Mouse (Mus musculus): ENCODE data around the gene Tsc2. TPM values are rescaled to one million over a fixed set of nuclear protein-coding genes. Genes with fewer than 3 reads are reported as not detected.

Tsc2 gene
- polyA plus RNA-seq, 1 experiment from 2014 or later, result 65.8 TPM

DNA sequence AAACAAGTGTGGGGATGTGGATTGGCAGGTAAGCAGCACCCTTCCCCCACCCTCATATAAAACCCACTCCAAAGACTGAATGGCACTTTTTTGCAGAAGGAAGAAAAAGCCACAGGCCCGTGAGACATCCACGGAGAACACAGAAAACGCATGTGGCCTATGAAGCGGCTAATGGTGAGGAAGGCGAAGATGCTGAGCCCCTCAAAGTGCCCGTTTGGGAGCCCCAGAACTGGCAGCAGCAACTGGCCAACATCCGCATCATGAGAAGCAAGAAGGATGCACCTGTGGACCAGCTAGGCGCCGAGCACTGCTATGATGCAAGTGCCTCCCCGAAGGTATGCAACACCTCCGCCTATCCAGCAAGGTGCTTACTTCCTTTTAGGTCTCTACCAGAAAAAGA, 1.4 kb upstream of the Tsc2 start:
- ATAC-seq, result no peak
- no peak overlapping the region for H3K4me2 ChIP-seq (ENCODE audit: low read length)
- H3K9ac ChIP-seq (ENCODE audit: low read depth, low read length), result no peak overlapping the region
- H3K27me3 ChIP-seq (replicated peaks; ENCODE audit: control insufficient read depth, insufficient read depth, low read length), result no peaks in the 10 kb centered on the region
- H3K4me1 ChIP-seq (ENCODE audit: control insufficient read depth, insufficient read depth, low read depth, low read length), result peaks cover 11% of the 10 kb centered on the region
- H3K27ac ChIP-seq (ENCODE audit: low read depth, low read length), result no peak overlapping the region
- H3K36me3 ChIP-seq (ENCODE audit: control insufficient read depth, insufficient read depth, low read length), result peaks cover 6% of the 10 kb centered on the region
- no peaks in the 10 kb centered on the region for H3K9me3 ChIP-seq (ENCODE audit: control insufficient read depth, low read length)
- 93% methylated on average over 11 of the region's 11 CpGs for WGBS
- no peak overlapping the region for H3K4me3 ChIP-seq (ENCODE audit: low read length)

GRCm38 (mm10) chr17:24632813-24633449, 501 bp upstream of the Tsc2 start:
- Histone ChIP-seq H3K4me1 (ENCODE audit: control insufficient read depth, insufficient read depth, low read depth, low read length) (peaks cover 11% of the 10 kb centered on the region), H3K9me3 (ENCODE audit: control insufficient read depth, low read length) (no peaks in the 10 kb centered on the region), H3K4me3 (ENCODE audit: low read length) (peak overlapping the region; percentile 73), H3K9ac (ENCODE audit: low read depth, low read length) (peak overlapping the region; percentile 81), H3K27ac (ENCODE audit: low read depth, low read length) (peak overlapping the region; percentile 69), H3K27me3 (replicated peaks; ENCODE audit: control insufficient read depth, insufficient read depth, low read length) (no peaks in the 10 kb centered on the region), H3K36me3 (ENCODE audit: control insufficient read depth, insufficient read depth, low read length) (peaks cover 12% of the 10 kb centered on the region; the same call in 1 of the 2 replicates), H3K4me2 (ENCODE audit: low read length) (peak overlapping the region; percentile 78)
- ATAC-seq, result peak; percentile 44
- WGBS, result 13% methylated on average over 22 of the region's 22 CpGs

DNA sequence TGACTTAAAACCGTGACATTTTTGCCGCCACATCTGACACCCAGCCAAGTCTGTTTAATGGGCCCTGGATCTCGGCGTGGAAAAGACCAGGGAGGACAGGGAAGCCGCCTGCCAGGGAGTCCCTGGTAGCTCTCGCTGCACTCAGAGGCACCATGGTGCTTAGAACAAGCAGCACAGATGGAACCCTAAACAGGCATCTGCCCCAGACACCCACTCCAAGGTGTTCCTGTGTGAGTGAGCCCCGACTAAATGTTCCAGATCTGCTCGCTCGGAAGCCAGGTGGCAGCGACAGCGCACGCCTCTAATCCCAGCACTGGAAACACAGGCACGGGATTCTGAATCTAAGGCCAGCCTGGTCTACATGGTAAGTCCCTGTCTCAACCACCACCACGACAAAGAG, 2.4 kb downstream of the Tsc2 start:
- no peak overlapping the region for H3K4me2 ChIP-seq (ENCODE audit: low read length)
- no peak overlapping the region for H3K9ac ChIP-seq (ENCODE audit: low read depth, low read length)
- ATAC-seq, result no peak
- H3K9me3 ChIP-seq (ENCODE audit: control insufficient read depth, low read length), result no peaks in the 10 kb centered on the region
- H3K27me3 ChIP-seq (replicated peaks; ENCODE audit: control insufficient read depth, insufficient read depth, low read length), result no peaks in the 10 kb centered on the region
- no peak overlapping the region for H3K27ac ChIP-seq (ENCODE audit: low read depth, low read length)
- peaks cover 11% of the 10 kb centered on the region for H3K4me1 ChIP-seq (ENCODE audit: control insufficient read depth, insufficient read depth, low read depth, low read length)
- peaks cover 19% of the 10 kb centered on the region for H3K36me3 ChIP-seq (ENCODE audit: control insufficient read depth, insufficient read depth, low read length)
- no peak overlapping the region for H3K4me3 ChIP-seq (ENCODE audit: low read length)
- WGBS, result 87% methylated on average over 14 of the region's 14 CpGs

DNA sequence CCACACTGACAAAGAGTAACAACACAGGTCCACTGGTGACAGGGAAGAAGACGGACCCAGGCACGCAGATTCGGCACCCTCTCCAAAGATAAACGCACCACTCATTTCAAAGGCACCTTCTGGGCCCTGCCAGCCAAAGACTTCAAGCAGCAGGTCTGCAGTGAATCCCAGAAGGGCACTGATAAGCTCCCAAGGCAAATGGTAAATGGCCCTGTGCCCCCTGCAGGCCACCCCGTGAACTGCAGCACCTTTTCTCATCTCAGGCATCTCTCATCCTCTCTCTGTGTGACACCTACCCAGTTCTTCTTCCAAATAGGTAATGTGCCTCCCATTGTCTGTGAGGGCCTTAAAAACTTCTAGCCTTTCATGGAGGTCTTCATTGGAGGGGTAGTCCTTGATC, 3.8 kb downstream of the Tsc2 start:
- Histone ChIP-seq H3K27me3 (replicated peaks; ENCODE audit: control insufficient read depth, insufficient read depth, low read length) (no peaks in the 10 kb centered on the region), H3K9ac (ENCODE audit: low read depth, low read length) (no peak overlapping the region), H3K9me3 (ENCODE audit: control insufficient read depth, low read length) (no peaks in the 10 kb centered on the region), H3K36me3 (ENCODE audit: control insufficient read depth, insufficient read depth, low read length) (peaks cover 26% of the 10 kb centered on the region), H3K27ac (ENCODE audit: low read depth, low read length) (no peak overlapping the region), H3K4me1 (ENCODE audit: control insufficient read depth, insufficient read depth, low read depth, low read length) (peaks cover 11% of the 10 kb centered on the region), H3K4me2 (ENCODE audit: low read length) (no peak overlapping the region), H3K4me3 (ENCODE audit: low read length) (no peak overlapping the region)
- no peak for ATAC-seq
- 50% methylated on average over 5 of the region's 5 CpGs for WGBS

DNA sequence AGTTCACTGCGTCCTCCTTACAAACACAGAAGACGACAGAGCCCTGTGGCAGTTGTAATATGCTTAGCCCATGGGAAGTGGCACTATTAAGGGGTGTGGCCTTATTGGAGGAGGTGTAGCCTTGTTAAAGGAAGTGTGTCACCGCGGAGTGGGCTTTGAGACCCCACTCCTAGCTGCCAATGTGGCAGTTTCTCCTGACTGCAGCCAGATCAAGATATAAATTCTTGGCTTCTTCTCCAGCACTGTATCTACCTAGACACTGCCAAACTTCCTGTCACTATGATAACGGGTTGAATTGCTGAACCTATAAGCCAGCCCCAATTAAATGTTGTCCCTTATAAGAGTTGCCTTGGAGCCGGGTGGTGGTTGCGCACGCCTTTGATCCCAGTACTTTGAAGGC, 7.0 kb downstream of the Tsc2 start:
- H3K4me1 ChIP-seq (ENCODE audit: control insufficient read depth, insufficient read depth, low read depth, low read length), result no peaks in the 10 kb centered on the region
- H3K9ac ChIP-seq (ENCODE audit: low read depth, low read length), result no peak overlapping the region
- H3K27ac ChIP-seq (ENCODE audit: low read depth, low read length), result no peak overlapping the region
- no peak overlapping the region for H3K4me3 ChIP-seq (ENCODE audit: low read length)
- H3K4me2 ChIP-seq (ENCODE audit: low read length), result no peak overlapping the region
- peaks cover 54% of the 10 kb centered on the region for H3K36me3 ChIP-seq (ENCODE audit: control insufficient read depth, insufficient read depth, low read length)
- no peaks in the 10 kb centered on the region for H3K27me3 ChIP-seq (replicated peaks; ENCODE audit: control insufficient read depth, insufficient read depth, low read length)
- ATAC-seq, result no peak
- 93% methylated on average over 8 of the region's 8 CpGs for WGBS
- no peaks in the 10 kb centered on the region for H3K9me3 ChIP-seq (ENCODE audit: control insufficient read depth, low read length)

- ATAC-seq, result no peak
- peaks cover 64% of the 10 kb centered on the region for H3K36me3 ChIP-seq (ENCODE audit: control insufficient read depth, insufficient read depth, low read length)
- no peak overlapping the region for H3K9ac ChIP-seq (ENCODE audit: low read depth, low read length)
- H3K27ac ChIP-seq (ENCODE audit: low read depth, low read length), result no peak overlapping the region
- WGBS, result 85% methylated on average over 14 of the region's 14 CpGs
- no peak overlapping the region for H3K4me2 ChIP-seq (ENCODE audit: low read length)
- H3K9me3 ChIP-seq (ENCODE audit: control insufficient read depth, low read length), result no peaks in the 10 kb centered on the region
- no peaks in the 10 kb centered on the region for H3K4me1 ChIP-seq (ENCODE audit: control insufficient read depth, insufficient read depth, low read depth, low read length)
- no peaks in the 10 kb centered on the region for H3K27me3 ChIP-seq (replicated peaks; ENCODE audit: control insufficient read depth, insufficient read depth, low read length)
- H3K4me3 ChIP-seq (ENCODE audit: low read length), result no peak overlapping the region
Measured at GRCm38 (mm10) chr17:24617561-24618194, 14.8 kb downstream of the Tsc2 start.

- no peak overlapping the region for H3K4me3 ChIP-seq (ENCODE audit: low read length)
- no peak overlapping the region for H3K9ac ChIP-seq (ENCODE audit: low read depth, low read length)
- H3K9me3 ChIP-seq (ENCODE audit: control insufficient read depth, low read length), result no peaks in the 10 kb centered on the region
- ATAC-seq, result no peak
- no peaks in the 10 kb centered on the region for H3K27me3 ChIP-seq (replicated peaks; ENCODE audit: control insufficient read depth, insufficient read depth, low read length)
- peaks cover 57% of the 10 kb centered on the region for H3K36me3 ChIP-seq (ENCODE audit: control insufficient read depth, insufficient read depth, low read length)
- no peak overlapping the region for H3K4me2 ChIP-seq (ENCODE audit: low read length)
- no peaks in the 10 kb centered on the region for H3K4me1 ChIP-seq (ENCODE audit: control insufficient read depth, insufficient read depth, low read depth, low read length)
- H3K27ac ChIP-seq (ENCODE audit: low read depth, low read length), result no peak overlapping the region
- WGBS, result 94% methylated on average over 2 of the region's 2 CpGs
Measured at GRCm38 (mm10) chr17:24610711-24611110, 21.7 kb downstream of the Tsc2 start.

DNA sequence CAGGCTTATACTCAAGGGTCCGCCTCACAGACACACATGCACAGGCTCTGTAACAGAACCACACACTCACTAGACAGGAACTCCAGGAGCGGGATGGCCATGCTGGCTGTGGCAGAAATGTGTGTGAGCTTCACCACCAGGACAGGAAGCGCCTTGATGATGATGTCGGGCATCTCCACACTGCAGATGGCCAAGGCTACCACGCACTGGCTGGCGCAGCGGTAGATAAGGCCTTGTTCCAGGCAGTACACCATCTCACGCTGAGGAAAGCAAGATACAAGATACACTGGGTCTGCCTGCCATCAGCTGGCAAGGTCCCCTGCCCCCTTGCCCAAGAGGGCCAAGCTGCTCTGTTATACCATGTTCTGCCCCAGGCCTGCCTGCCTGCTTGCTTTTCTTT, 23.6 kb downstream of the Tsc2 start:
- ATAC-seq, result no peak
- no peaks in the 10 kb centered on the region for H3K9me3 ChIP-seq (ENCODE audit: control insufficient read depth, low read length)
- H3K36me3 ChIP-seq (ENCODE audit: control insufficient read depth, insufficient read depth, low read length), result peaks cover 53% of the 10 kb centered on the region
- no peaks in the 10 kb centered on the region for H3K4me1 ChIP-seq (ENCODE audit: control insufficient read depth, insufficient read depth, low read depth, low read length)
- no peak overlapping the region for H3K4me3 ChIP-seq (ENCODE audit: low read length)
- H3K9ac ChIP-seq (ENCODE audit: low read depth, low read length), result no peak overlapping the region
- H3K27ac ChIP-seq (ENCODE audit: low read depth, low read length), result no peak overlapping the region
- H3K4me2 ChIP-seq (ENCODE audit: low read length), result no peak overlapping the region
- H3K27me3 ChIP-seq (replicated peaks; ENCODE audit: control insufficient read depth, insufficient read depth, low read length), result no peaks in the 10 kb centered on the region
- WGBS, result 95% methylated on average over 8 of the region's 8 CpGs

DNA sequence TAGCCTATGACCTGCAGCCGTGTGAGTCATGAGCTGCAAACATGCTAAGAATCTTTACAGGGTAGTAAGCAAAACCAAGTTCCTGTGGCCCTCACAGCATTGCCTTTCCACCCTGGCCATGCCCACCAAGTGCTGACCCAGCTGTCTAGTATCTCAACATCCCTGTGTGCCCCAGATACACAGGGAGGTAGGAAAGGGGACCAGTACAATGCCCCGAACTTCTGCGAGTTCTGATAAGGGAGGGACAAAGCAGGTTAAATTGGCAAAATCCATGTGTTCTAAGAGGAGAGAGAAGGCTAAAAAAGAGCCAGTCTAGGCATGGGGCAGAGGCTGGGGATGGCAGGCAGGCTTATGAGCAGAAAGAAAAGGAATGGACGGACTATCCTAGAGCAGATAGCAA, 24.1 kb downstream of the Tsc2 start:
- Histone ChIP-seq H3K4me2 (ENCODE audit: low read length) (no peak overlapping the region), H3K27ac (ENCODE audit: low read depth, low read length) (no peak overlapping the region), H3K9me3 (ENCODE audit: control insufficient read depth, low read length) (no peaks in the 10 kb centered on the region), H3K4me1 (ENCODE audit: control insufficient read depth, insufficient read depth, low read depth, low read length) (no peaks in the 10 kb centered on the region), H3K27me3 (replicated peaks; ENCODE audit: control insufficient read depth, insufficient read depth, low read length) (no peaks in the 10 kb centered on the region), H3K4me3 (ENCODE audit: low read length) (no peak overlapping the region), H3K9ac (ENCODE audit: low read depth, low read length) (no peak overlapping the region), H3K36me3 (ENCODE audit: control insufficient read depth, insufficient read depth, low read length) (peaks cover 48% of the 10 kb centered on the region)
- ATAC-seq, result no peak
- WGBS, result 93% methylated on average over 4 of the region's 4 CpGs
